Mouse (Mus musculus) left cerebral cortex, postnatal 14 days (tissue): ENCODE data around the gene Gck. TPM values are rescaled to one million over a fixed set of nuclear protein-coding genes. Genes with fewer than 3 reads are reported as not detected.
"Not testable (repeated sequence)": the region's sequence is repeated elsewhere in the genome, so short reads cannot be mapped to it uniquely, and the experiment has no call there.

Experiments
- DNase-seq, 2 experiments: peaks; one replicate each; pipeline ENCODE4 v3.0.0; 2021 to 2022; ENCODE audit warnings: low spot score in 2 of 2, mixed read lengths in 1 of 2
- intact Hi-C: fragments of 180-260 bp; cut with DNase I; formaldehyde crosslinking; loops from one replicate; pipeline ENCODE4 v1.15.1; 2025
- total RNA-seq, 2 experiments: library from RNA; stranded (reverse); gene quantifications; 2 replicates each; pipeline ENCODE4 v1.2.3; 2021

The Gck gene
- total RNA-seq, 2 experiments from 2014 or later: 1.6 to 2.1 TPM

- intact Hi-C loops: no loop called here
- DNase-seq: no peak
Measured at GRCm38 (mm10) chr11:5892810-5893368, 57.0 kb downstream of the Gck start.

- DNase-seq: no peak
- intact Hi-C loops: no loop called here
Measured at GRCm38 (mm10) chr11:5892151-5892591, 57.7 kb downstream of the Gck start.

GRCm38 (mm10) chr11:5888563-5888962 lies 61.3 kb downstream of the Gck start:
- intact Hi-C loops, DNase-seq: not testable (repeated sequence)

GRCm38 (mm10) chr11:5887250-5887649 lies 62.6 kb downstream of the Gck start:
- intact Hi-C loops: no loop called here
- no peak for DNase-seq

- intact Hi-C loops: no loop called here
- peak; percentile 53 to 76 for DNase-seq
Measured at GRCm38 (mm10) chr11:5886187-5886586, 63.7 kb downstream of the Gck start.

GRCm38 (mm10) chr11:5882518-5882917 lies 67.4 kb downstream of the Gck start:
- DNase-seq: no peak
- intact Hi-C loops: loop anchor here (5.0 kb wide), 1 partner anchor 75 kb away; the partner anchor contains the start of gene Ykt6

GRCm38 (mm10) chr11:5879905-5880304 lies 70.0 kb downstream of the Gck start:
- peak; percentile 68 to 78 for DNase-seq
- intact Hi-C loops: loop anchor here (5.0 kb wide), 2 partner anchors 77 to 93 kb away; partner anchors contain the start of genes Dbnl and Ykt6

- DNase-seq: no peak
- intact Hi-C loops: loop anchor here (5.0 kb wide), 1 partner anchor 91 kb away; the partner anchor contains the start of gene Dbnl
Measured at GRCm38 (mm10) chr11:5878661-5879060, 71.2 kb downstream of the Gck start.

- intact Hi-C loops: loop anchor here (5.0 kb wide), 1 partner anchor 91 kb away; the partner anchor contains the start of gene Dbnl
- DNase-seq: peak; percentile 98
Measured at GRCm38 (mm10) chr11:5877921-5878526, 71.9 kb downstream of the Gck start, which contains the start of gene Pold2. TSS of gene Pold2 (minus strand) at chr11:5878292.

GRCm38 (mm10) chr11:5877421-5877820 lies 72.5 kb downstream of the Gck start:
- intact Hi-C loops: loop anchor here (5.0 kb wide), 1 partner anchor 90 kb away; the partner anchor contains the start of gene Dbnl
- no peak for DNase-seq

- intact Hi-C loops: no loop called here
- no peak for DNase-seq
Measured at GRCm38 (mm10) chr11:5873192-5873591, 76.7 kb downstream of the Gck start.

- no peak for DNase-seq
- intact Hi-C loops: no loop called here
Measured at GRCm38 (mm10) chr11:5872707-5873106, 77.2 kb downstream of the Gck start.

GRCm38 (mm10) chr11:5870069-5870468 lies 79.8 kb downstream of the Gck start:
- intact Hi-C loops: no loop called here
- DNase-seq: no peak

GRCm38 (mm10) chr11:5869331-5869730 lies 80.5 kb downstream of the Gck start:
- DNase-seq: no peak
- intact Hi-C loops: no loop called here

- intact Hi-C loops: no loop called here
Measured at GRCm38 (mm10) chr11:5868324-5868723, 81.6 kb downstream of the Gck start.

GRCm38 (mm10) chr11:5867196-5867595 lies 82.7 kb downstream of the Gck start:
- DNase-seq: no peak
- intact Hi-C loops: no loop called here

More at GRCm38 (mm10) chr11:5868324-5868723, 81.6 kb downstream of the Gck start:
- DNase-seq: no peak

- intact Hi-C loops: no loop called here
- no peak for DNase-seq
Measured at GRCm38 (mm10) chr11:5862394-5863105, 87.3 kb downstream of the Gck start.

GRCm38 (mm10) chr11:5861678-5862393 lies 88.0 kb downstream of the Gck start, which contains the start of gene Aebp1:
TSS of gene Aebp1 (plus strand) at chr11:5861947.
- no peak for DNase-seq
- intact Hi-C loops: no loop called here

- intact Hi-C loops: no loop called here
- no peak for DNase-seq
Measured at GRCm38 (mm10) chr11:5860639-5861038, 89.2 kb downstream of the Gck start.
